Mouse (Mus musculus): Measurements from ENCODE around the gene Ssbp3.

DNA sequence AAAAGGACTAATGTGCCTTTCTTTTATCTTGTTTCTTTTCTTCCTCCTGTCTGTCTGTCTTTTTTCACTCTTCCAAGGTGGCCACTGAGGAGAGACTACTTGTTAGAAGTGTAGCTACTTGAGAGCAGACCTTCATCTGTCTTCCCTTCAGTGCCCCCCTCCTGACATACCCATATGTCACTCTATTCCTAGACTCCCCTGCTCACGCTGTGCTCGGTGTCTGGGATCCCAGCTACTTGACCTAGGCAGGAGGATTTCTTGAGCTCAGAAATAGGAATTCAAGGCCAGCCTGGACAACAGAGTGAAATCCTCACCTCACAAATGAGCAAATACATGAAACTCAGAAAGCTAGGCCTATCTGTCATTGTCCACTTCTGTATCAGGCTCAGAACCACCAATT is 92.7 kb downstream of the Ssbp3 start:
- no peak for TF ChIP-seq POLR2A (IDR thresholded peaks at IDR 0.05; ENCODE audit: borderline replicate concordance, extremely low read depth, insufficient read depth, insufficient read length, poor library complexity, severe bottlenecking)
- TF ChIP-seq CTCF (IDR thresholded peaks at IDR 0.05; ENCODE audit: borderline replicate concordance, extremely low read depth, insufficient read depth, insufficient read length): no peak

All from brain, embryonic 14.5 days (tissue).